Comparison of ENCODE assay signal across 13 mouse cellular contexts in the genomic region with DNA sequence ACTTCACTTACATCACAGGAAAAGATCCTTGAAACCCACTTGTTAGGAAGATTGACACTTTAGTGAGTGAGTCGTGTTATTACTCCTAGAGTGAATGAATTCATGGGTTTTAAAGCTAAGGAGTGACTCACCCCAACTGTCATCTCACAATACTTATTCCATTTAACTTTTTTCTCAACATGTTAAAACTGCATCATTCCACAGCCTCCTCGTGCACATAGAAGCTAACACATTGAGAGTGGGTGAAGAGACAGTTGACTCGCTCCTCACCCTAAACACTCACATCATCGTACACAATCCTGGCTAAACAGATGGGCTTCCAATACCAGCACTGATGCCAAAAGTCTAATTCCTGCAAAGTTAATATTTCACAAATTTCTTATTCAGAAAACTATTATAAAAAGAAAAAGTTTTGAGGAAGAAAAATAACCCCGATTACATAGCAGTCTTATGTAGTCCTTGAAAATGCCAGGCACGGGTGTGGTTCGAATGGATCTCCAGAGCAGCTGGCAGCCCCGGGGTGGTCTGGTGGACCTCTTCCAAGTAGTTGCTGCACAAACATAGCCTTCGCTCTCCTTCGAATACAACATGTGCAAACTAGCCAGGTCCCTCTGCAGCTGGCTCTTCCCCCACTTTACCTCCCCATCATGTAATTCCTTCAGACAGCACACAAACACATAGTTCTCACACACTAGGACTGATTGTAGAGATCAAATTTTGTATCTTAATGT.
DNase-seq lines count a peak whose midpoint lies in the region; ATAC-seq lines count a peak whose summit lies in the region.
"Had no signal": no experiment of that assay in that cellular context is flagged by ENCODE, and none has a peak within 500 bp of the region (broad histone marks: within the 10 kb centered on the region; RNA-seq: fewer than 3 reads in every experiment).

No protein-coding gene starts in this region.

- WGBS in embryonic facial prominence, embryonic 13.5 days = 74% methylated on average over 10 of the region's 10 CpGs
- WGBS in embryonic facial prominence, embryonic 10.5 days = 90% methylated on average over 10 of the region's 10 CpGs
- WGBS in hindbrain, embryonic 16.5 days = 67% methylated on average over 10 of the region's 10 CpGs
- WGBS in hindbrain, embryonic 12.5 days = 89% methylated on average over 10 of the region's 10 CpGs
- WGBS in lung, embryonic 16.5 days = 50% methylated on average over 10 of the region's 10 CpGs

- DNase-seq in embryonic facial prominence, embryonic 10.5 days (ENCODE audit: low spot score) = no peak
- DNase-seq in lung, postnatal 10 days = no peak
- DNase-seq in telencephalon, adult 2 months (ENCODE audit: low read depth, low spot score) = peak; percentile 67
- no peak for DNase-seq in spleen, adult 18-20 months
- DNase-seq: cerebellum, adult 18-20 months; kidney, adult 9 months; lung, postnatal 14 days had no signal

- H3K4me1 ChIP-seq in embryonic facial prominence, embryonic 13.5 days = peaks cover 18% of the 10 kb centered on the region
- peaks cover 17% of the 10 kb centered on the region for H3K4me1 ChIP-seq in embryonic facial prominence, embryonic 10.5 days
- peaks cover 21% of the 10 kb centered on the region for H3K4me1 ChIP-seq in hindbrain, embryonic 16.5 days (ENCODE audit: control insufficient read depth, insufficient read depth, low read depth, low read length)
- H3K4me1 ChIP-seq in hindbrain, embryonic 12.5 days = peaks cover 40% of the 10 kb centered on the region
- peaks cover 4% of the 10 kb centered on the region; the same call in 1 of the 2 replicates for H3K4me1 ChIP-seq in lung, embryonic 16.5 days (replicated peaks; ENCODE audit: control insufficient read depth, insufficient read depth, low read length)
- H3K4me1 ChIP-seq: liver, embryonic 12.5 days had no signal

- H3K9me3 ChIP-seq in embryonic facial prominence, embryonic 13.5 days = no peaks in the 10 kb centered on the region
- no peaks in the 10 kb centered on the region for H3K9me3 ChIP-seq in embryonic facial prominence, embryonic 10.5 days
- H3K9me3 ChIP-seq in hindbrain, embryonic 16.5 days (ENCODE audit: control insufficient read depth, low read length) = no peaks in the 10 kb centered on the region
- no peaks in the 10 kb centered on the region for H3K9me3 ChIP-seq in hindbrain, embryonic 12.5 days (replicated peaks)
- H3K9me3 ChIP-seq in lung, embryonic 16.5 days (ENCODE audit: control insufficient read depth, low read length) = no peaks in the 10 kb centered on the region
- H3K9me3 ChIP-seq: liver, embryonic 12.5 days; neural tube, embryonic 13.5 days had no signal

- no peak overlapping the region for H3K9ac ChIP-seq in embryonic facial prominence, embryonic 13.5 days
- no peak overlapping the region for H3K9ac ChIP-seq in hindbrain, embryonic 16.5 days (ENCODE audit: low read depth, low read length)
- H3K9ac ChIP-seq in hindbrain, embryonic 12.5 days = no peak overlapping the region
- no peak overlapping the region for H3K9ac ChIP-seq in lung, embryonic 16.5 days (ENCODE audit: low read length)
- H3K9ac ChIP-seq: liver, embryonic 12.5 days; neural tube, embryonic 13.5 days had no signal

- no peaks in the 10 kb centered on the region for H3K27me3 ChIP-seq in embryonic facial prominence, embryonic 13.5 days
- no peaks in the 10 kb centered on the region for H3K27me3 ChIP-seq in embryonic facial prominence, embryonic 10.5 days (replicated peaks; ENCODE audit: low read depth, poor library complexity, severe bottlenecking)
- H3K27me3 ChIP-seq in hindbrain, embryonic 16.5 days (replicated peaks; ENCODE audit: control insufficient read depth, insufficient read depth, low read length) = no peaks in the 10 kb centered on the region
- H3K27me3 ChIP-seq in hindbrain, embryonic 12.5 days = no peaks in the 10 kb centered on the region
- H3K27me3 ChIP-seq in lung, embryonic 16.5 days (ENCODE audit: control insufficient read depth, insufficient read depth, low read depth, low read length) = no peaks in the 10 kb centered on the region
- H3K27me3 ChIP-seq: liver, embryonic 12.5 days; neural tube, embryonic 13.5 days had no signal

- no peak for ATAC-seq in embryonic facial prominence, embryonic 13.5 days (ENCODE audit: insufficient number of reproducible peaks, insufficient read depth, low FRiP score, low TSS enrichment, low read depth)
- no peak for ATAC-seq in hindbrain, embryonic 16.5 days
- no peak for ATAC-seq in hindbrain, embryonic 12.5 days (ENCODE audit: low FRiP score)
- peak; percentile 56; the same call in 1 of the 2 replicates for ATAC-seq in lung, embryonic 16.5 days (ENCODE audit: low read depth)
- ATAC-seq: liver, embryonic 12.5 days had no signal

- no peak overlapping the region for H3K4me2 ChIP-seq in embryonic facial prominence, embryonic 13.5 days
- no peak overlapping the region for H3K4me2 ChIP-seq in hindbrain, embryonic 16.5 days (ENCODE audit: low read length)
- H3K4me2 ChIP-seq in hindbrain, embryonic 12.5 days (replicated peaks) = no peak overlapping the region
- H3K4me2 ChIP-seq in lung, embryonic 16.5 days (ENCODE audit: low read depth, low read length) = no peak overlapping the region
- H3K4me2 ChIP-seq: liver, embryonic 12.5 days; neural tube, embryonic 13.5 days had no signal

- peak overlapping the region; percentile 22; the same call in 1 of the 2 replicates for H3K27ac ChIP-seq in embryonic facial prominence, embryonic 13.5 days
- H3K27ac ChIP-seq in embryonic facial prominence, embryonic 10.5 days (replicated peaks) = no peak overlapping the region
- 0 out of 2 replicates have a peak overlapping the region, but pooled peaks have one; percentile 17 for H3K27ac ChIP-seq in hindbrain, embryonic 16.5 days (ENCODE audit: low read depth, low read length)
- H3K27ac ChIP-seq in hindbrain, embryonic 12.5 days = no peak overlapping the region
- H3K27ac ChIP-seq in lung, embryonic 16.5 days (ENCODE audit: low read length) = 0 out of 2 replicates have a peak overlapping the region, but pooled peaks have one; percentile 20
- H3K27ac ChIP-seq: liver, embryonic 12.5 days; neural tube, embryonic 13.5 days had no signal

- no peaks in the 10 kb centered on the region for H3K36me3 ChIP-seq in embryonic facial prominence, embryonic 13.5 days
- no peaks in the 10 kb centered on the region for H3K36me3 ChIP-seq in embryonic facial prominence, embryonic 10.5 days (replicated peaks)
- no peaks in the 10 kb centered on the region for H3K36me3 ChIP-seq in hindbrain, embryonic 16.5 days (ENCODE audit: control insufficient read depth, insufficient read depth, low read length)
- no peaks in the 10 kb centered on the region for H3K36me3 ChIP-seq in hindbrain, embryonic 12.5 days
- no peaks in the 10 kb centered on the region for H3K36me3 ChIP-seq in lung, embryonic 16.5 days (ENCODE audit: control insufficient read depth, insufficient read depth, low read length)
- H3K36me3 ChIP-seq: liver, embryonic 12.5 days; neural tube, embryonic 13.5 days had no signal

- no peak overlapping the region for H3K4me3 ChIP-seq in embryonic facial prominence, embryonic 13.5 days
- no peak overlapping the region for H3K4me3 ChIP-seq in embryonic facial prominence, embryonic 10.5 days
- no peak overlapping the region for H3K4me3 ChIP-seq in hindbrain, embryonic 16.5 days (ENCODE audit: low read length)
- no peak overlapping the region for H3K4me3 ChIP-seq in hindbrain, embryonic 12.5 days
- H3K4me3 ChIP-seq in lung, embryonic 16.5 days (ENCODE audit: low read length) = no peak overlapping the region
- H3K4me3 ChIP-seq: liver, embryonic 12.5 days; neural tube, embryonic 13.5 days had no signal

Comparison
In these comparisons a context has a peak if more than half of its experiments do, and no peak if none do; other contexts are left out.
1. H3K27ac ChIP-seq: peak in embryonic facial prominence, embryonic 13.5 days (single experiment), hindbrain, embryonic 16.5 days (single experiment) and lung, embryonic 16.5 days (single experiment); none in embryonic facial prominence, embryonic 10.5 days (single experiment) and hindbrain, embryonic 12.5 days (single experiment).